Mouse (Mus musculus): ENCODE results near the gene Krt77.

Krt77 gene

GRCm38 (mm10) chr15:101869431-101869830, at the start of gene Krt77:
Gene Krt77, minus strand, starts transcription at chr15:101869705.
- no peak for DNase-seq (ENCODE audit: low spot score)

DNA sequence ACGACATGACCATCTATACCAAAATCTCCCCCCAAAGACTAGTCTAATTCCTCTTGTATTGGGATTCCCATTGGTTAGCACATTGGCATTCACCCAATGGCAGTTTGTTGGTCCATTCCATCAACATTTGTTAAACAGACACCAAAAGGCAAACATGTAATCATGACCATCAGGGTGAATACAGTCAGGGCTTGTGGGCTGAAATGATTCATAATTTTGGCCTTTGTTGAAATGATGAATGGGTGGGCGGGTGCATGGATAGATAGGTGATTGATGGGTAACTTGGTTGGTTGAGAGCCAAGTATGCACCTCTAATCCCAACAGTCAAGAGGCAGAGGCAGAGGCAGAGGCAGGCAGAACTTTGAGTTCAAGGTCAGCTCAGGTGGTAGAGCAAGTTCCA, 46.6 kb upstream of the Krt77 start:
- no peak for DNase-seq (ENCODE audit: low spot score)

DNA sequence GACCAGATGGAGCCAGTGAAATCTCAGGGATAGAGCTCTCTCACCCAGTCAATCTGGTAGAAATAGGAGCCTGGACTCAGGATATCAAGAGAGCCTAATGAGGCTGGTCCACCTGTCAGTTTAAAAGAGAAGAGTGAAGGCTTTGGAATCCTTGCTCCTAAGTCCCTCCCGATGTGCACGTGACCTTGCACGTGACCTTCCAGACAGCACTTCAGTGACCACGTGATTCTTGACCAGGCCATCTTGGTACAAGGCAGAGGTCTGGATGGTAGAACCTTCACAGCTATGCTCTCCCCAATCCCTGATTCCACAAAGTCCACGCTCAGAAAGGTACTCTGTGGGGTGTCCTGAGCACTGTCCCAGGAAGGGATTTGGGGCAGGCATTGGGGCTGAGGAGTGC, 35.3 kb upstream of the Krt77 start:
- no peak for DNase-seq (ENCODE audit: low spot score)

DNA sequence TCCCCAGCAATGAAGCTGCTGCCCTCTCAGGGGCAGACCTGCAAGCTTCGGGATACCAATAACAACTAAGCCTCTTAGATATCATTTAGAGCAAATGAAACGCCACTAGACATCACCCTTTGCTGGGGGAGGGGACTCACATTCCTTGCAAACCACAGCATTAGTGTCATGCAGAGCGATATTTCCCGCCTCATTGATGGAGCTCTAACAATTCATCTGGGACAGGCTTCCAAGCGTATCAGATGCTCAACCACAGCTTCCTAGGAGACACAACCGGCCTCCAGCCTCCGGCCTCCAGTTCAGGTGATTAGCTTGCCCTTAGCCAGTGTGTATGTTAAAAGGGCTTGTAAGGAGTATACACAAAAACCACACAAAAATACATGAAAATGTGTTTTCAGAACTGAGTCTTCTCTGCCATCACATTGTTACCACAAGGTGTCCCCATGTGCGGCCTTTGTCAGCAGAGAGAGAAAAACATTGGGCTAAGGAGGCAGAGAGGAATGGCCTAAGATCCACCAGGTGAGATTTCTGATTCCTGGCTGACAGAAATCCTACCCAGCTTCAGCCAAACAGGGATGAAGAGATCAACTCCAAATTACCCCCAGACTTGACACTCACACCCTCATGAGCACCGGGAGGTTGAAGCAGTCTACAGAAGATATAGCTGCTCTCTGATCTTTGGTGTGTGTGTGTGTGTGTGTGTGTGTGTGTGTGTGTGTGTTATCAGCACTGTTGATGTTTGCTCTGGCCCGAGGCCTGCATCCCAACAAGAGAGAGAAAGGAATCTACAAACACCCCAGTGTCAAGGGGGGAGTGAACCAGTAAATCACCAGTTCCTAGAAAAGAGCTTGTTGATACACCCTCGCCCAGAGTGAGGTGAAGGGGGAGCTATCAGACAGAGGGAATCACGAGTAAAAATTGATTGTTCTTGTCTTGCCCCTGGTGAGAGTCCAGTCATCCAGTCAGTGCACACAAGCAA, 33.0 kb upstream of the Krt77 start:
- no peak for DNase-seq (ENCODE audit: low spot score)

GRCm38 (mm10) chr15:101895216-101895615, 25.7 kb upstream of the Krt77 start:
- no peak for DNase-seq (ENCODE audit: low spot score)

GRCm38 (mm10) chr15:101892820-101893219, 23.3 kb upstream of the Krt77 start, which contains the start of gene Krt76:
Gene Krt76, minus strand, starts transcription at chr15:101892920.
- DNase-seq (ENCODE audit: low spot score), result no peak

DNA sequence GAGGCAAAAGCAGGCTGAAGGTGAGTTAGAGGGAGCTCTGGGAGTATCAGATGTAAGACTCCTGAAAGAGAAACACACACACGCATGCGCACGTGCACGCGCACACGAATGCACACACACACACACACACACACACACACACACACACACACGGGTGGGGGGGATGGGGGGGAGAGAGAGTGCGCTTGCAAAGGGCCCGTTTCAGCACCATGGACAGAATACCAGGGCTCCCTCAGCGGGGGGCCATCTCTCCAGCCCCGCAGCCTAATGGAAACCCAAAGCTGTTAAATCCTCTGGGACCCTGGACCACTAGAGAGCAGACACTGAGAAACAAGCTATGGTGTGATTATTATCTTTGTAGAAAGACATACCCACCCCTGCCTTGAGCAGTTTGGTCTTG, 10.3 kb upstream of the Krt77 start:
- DNase-seq (ENCODE audit: low spot score), result no peak

DNA sequence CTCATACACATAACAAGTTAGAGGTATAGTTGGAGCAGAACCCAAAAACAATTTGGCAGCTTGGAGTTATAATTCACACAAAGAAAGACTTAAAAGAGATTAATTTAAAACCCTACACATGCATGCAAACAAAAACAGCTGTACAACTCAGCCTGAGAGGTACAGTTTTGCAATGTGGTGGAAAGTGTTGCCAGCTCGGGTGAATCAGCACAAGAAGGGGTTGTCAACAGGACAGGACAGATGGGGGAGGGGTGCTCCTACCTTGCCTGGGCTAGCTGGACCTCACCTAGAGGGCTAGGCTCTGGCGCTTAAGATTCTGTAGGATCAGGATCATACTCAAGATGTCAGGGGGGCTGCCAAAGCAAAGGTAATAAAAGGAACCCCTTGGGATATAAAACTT, 8.5 kb upstream of the Krt77 start:
- DNase-seq (ENCODE audit: low spot score), result no peak

- DNase-seq (ENCODE audit: low spot score), result no peak
These were observed 4.9 kb upstream of the Krt77 start for GRCm38 (mm10) chr15:101874383-101874782.

GRCm38 (mm10) chr15:101873231-101873630, 3.7 kb upstream of the Krt77 start:
- no peak for DNase-seq (ENCODE audit: low spot score)

GRCm38 (mm10) chr15:101866754-101867153, 2.8 kb downstream of the Krt77 start:
- no peak for DNase-seq (ENCODE audit: low spot score)

DNA sequence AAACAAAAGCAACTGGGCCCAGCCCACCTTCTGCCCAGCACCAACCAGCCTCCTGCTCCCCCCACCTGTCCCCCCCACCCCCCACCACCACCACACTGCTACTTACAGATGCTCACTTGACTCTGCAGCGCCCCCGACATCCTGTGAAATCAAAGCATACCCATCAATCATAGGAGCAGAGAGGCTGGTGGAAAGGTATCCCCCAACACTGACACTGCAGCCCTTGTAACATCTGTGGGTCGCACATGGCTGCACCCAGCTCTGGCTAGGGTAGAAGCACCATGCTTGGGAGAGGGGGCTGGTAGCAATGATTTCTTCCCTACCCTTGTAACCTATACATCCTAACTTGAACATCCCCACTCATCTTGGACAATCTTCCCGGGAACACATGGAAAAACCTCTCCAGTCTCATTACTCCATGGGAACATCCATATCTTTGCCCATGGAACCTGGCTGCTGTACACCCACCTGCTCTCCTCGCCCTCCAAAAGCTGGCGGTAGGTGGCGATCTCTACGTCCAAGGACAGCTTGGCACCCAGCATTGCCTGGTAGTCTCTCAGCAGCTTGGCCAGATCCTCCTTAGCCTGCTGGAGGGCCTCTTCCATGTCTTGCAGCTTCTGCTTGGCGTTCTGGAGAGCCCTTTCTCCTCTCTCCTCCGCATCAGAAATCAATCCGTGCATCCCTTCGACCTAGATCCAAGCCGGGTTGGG, 8.9 kb downstream of the Krt77 start:
- no peak for DNase-seq (ENCODE audit: low spot score)

DNA sequence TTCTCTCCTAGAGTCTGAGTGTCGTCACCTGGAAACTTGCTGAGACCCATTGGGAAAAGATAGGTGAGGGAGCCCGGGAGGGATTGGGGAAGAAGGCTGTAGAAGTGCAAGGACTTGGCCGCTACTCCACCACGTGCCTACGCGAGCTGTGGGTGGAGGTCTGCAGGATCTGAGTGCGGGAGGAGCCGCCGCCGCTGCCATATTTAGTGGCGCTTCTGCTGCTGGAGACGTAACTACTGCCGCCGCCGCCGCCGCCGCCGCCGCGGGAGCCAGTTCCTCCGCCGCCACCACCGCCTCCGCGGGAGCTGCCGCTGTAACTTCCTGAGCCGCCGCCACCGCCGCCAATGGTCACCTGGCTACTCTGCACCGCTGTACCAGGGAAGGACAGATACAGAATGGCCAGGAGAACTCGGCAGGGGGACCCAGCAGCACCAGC, 9.8 kb downstream of the Krt77 start:
- no peak for DNase-seq (ENCODE audit: low spot score)

DNA sequence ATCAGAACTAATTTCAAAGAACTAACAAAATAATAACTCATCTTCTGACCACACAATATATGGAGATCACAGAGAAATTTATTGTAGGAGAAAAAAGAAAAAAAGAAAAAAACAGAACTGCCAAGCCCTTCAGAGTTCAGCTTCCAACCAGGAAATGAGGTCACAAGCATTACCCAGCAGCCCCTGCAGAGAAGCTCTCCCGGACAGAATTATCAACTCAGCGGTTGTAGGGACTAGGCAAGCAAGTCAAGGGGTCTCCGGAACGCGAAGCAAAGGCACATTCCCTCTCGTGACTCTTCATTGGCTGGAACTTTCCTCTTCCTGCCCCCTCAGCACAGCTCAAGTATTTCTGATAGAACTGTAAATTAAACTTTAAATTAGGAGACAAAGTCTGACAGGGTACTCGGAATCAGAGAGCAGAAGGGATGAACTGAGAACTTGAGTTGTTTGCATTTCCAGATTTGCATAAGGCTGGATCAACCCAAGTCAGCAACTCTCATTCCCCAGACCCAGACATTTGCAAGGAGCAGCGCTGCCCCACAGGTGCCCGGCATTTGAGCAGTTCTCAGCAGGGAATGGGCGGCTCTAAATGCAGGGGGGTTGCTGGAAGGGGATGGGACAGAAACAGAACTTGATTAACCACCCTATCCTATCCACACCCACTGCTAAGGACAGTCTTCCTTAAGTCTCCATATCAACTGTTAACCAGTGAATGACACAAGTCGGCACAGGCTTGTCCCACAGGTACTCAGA, 10.7 kb downstream of the Krt77 start:
- DNase-seq (ENCODE audit: low spot score), result no peak

DNA sequence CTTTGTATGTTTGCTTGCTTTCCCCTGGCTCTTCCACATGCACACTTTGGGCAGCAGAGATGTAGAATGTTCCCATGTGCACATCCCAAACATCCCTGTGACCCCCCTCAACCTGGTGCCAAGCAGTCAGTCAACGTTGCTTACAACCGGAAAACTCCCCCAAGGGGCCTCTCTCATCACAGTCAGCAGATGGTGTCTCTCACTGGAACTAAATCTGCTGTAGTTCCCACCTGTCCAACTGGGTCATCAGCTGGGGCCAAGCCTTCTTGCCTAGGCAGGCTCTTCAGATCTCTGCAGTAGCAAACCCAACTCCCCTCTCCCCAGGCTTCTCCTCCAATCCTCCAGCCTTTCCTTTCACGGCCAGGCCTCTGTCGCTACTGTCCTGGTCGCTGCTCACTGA, 12.8 kb downstream of the Krt77 start:
- DNase-seq (ENCODE audit: low spot score), result no peak

GRCm38 (mm10) chr15:101855732-101856131, 13.8 kb downstream of the Krt77 start:
- DNase-seq (ENCODE audit: low spot score), result no peak

GRCm38 (mm10) chr15:101854294-101854693, 15.2 kb downstream of the Krt77 start:
- no peak for DNase-seq (ENCODE audit: low spot score)

GRCm38 (mm10) chr15:101852571-101852970, 16.9 kb downstream of the Krt77 start:
- no peak for DNase-seq (ENCODE audit: low spot score)

- DNase-seq (ENCODE audit: low spot score), result no peak
These were observed 18.8 kb downstream of the Krt77 start, which contains the start of gene Krt1 for GRCm38 (mm10) chr15:101850694-101851093. Gene Krt1, minus strand, starts transcription at chr15:101850794.

DNA sequence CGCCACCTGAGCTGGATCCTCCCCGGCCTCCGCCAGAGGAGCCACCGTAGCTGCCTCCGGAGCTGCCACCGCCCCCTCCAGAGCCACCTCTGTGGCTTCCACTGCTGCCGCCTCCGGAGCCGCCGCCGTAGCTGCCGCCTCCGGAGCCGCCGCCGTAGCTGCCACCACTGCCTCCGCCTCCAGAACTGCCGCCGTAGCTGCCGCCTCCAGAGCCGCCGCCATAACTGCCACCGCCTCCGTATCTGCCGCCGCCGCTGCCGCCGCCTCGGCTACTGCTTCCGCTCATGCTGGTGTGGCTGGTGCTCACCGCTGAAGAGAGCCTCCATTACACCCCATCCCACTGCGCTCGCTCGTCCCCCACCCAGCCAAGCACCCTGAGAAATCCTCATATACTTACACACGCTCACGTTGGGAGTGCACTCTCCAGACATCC, 23.5 kb downstream of the Krt77 start:
- DNase-seq (ENCODE audit: low spot score), result peak; percentile 31

GRCm38 (mm10) chr15:101843192-101843591, 26.3 kb downstream of the Krt77 start:
- DNase-seq (ENCODE audit: low spot score), result no peak

GRCm38 (mm10) chr15:101834784-101835328, 34.6 kb downstream of the Krt77 start:
- no peak for DNase-seq (ENCODE audit: low spot score)
